Mouse (Mus musculus) thymus, adult 2 months (tissue): ENCODE results near the gene Nup210l. TPM values are rescaled to one million over a fixed set of nuclear protein-coding genes. Genes with fewer than 3 reads are reported as not detected.

Experiments used
- DNase-seq: peaks from one replicate; pipeline ENCODE4 v3.0.0; 2021
- H3K27ac ChIP-seq: fragments of 200-500 bp; 2 replicates; pipeline ENCODE4 v1.5.1; 2012; ENCODE audit warnings: low read length, control low read depth; ENCODE audit not compliant: control insufficient read depth, insufficient read depth
- H3K27me3 ChIP-seq: fragments of 200-500 bp; 2 replicates; pipeline ENCODE4 v1.6.1; 2012; ENCODE audit warnings: mild to moderate bottlenecking, low read length, moderate library complexity, mixed read lengths; ENCODE audit not compliant: control insufficient read depth, insufficient read depth
- H3K36me3 ChIP-seq: fragments of 200-500 bp; 2 replicates; pipeline ENCODE4 v1.6.1; 2012; ENCODE audit warnings: mild to moderate bottlenecking, low read length, moderate library complexity; ENCODE audit not compliant: control insufficient read depth, insufficient read depth
- H3K4me1 ChIP-seq: fragments of 200-500 bp; replicated peaks from 2 replicates; pipeline ENCODE4 v1.6.1; 2012; ENCODE audit warnings: low read length; ENCODE audit not compliant: control insufficient read depth, insufficient read depth
- H3K4me3 ChIP-seq: fragments of 200-500 bp; 2 replicates; pipeline ENCODE4 v1.5.1; 2012; ENCODE audit warnings: mild to moderate bottlenecking, low read length, control low read depth, moderate library complexity; ENCODE audit not compliant: control insufficient read depth, insufficient read depth
- CTCF ChIP-seq: fragments of 200-500 bp; IDR thresholded peaks from 2 replicates; pipeline ENCODE4 v1.5.1; 2012; ENCODE audit warnings: mild to moderate bottlenecking, control low read depth, low read length, moderate library complexity, borderline replicate concordance; ENCODE audit not compliant: control insufficient read depth, poor library complexity, insufficient read depth; ENCODE audit errors: extremely low read depth
- POLR2A ChIP-seq: fragments of 200-500 bp; IDR thresholded peaks from 2 replicates; pipeline ENCODE4 v1.6.1; 2012; ENCODE audit warnings: mild to moderate bottlenecking, low read length, control low read depth, moderate library complexity; ENCODE audit not compliant: control insufficient read depth, poor library complexity, insufficient read depth; ENCODE audit errors: extremely low read depth
- WGBS: fragments of 180-500 bp; shearing (Covaris S2); methylation state at CpG from one replicate; pipeline ENCODE4 v1.1.7; 2018; 5-methylcytosine and 5-hydroxymethylcytosine counted together
- polyA plus RNA-seq: library from polyadenylated mRNA; depleted of rRNA; stranded (reverse); fragments of >200 nt; gene quantifications from 2 replicates; pipeline ENCODE4 v1.2.3, GENCODE M21; 2012

Nup210l gene
- polyA plus RNA-seq, 1 experiment, result 1.5 TPM

GRCm38 (mm10) chr3:90090892-90091291 is 13.0 kb upstream of the Nup210l start:
- H3K27ac ChIP-seq, result no peak overlapping the region
- H3K4me1 ChIP-seq, result no peaks in the 10 kb centered on the region
- no peak for TF ChIP-seq POLR2A
- TF ChIP-seq CTCF, result no peak
- H3K36me3 ChIP-seq, result peaks cover 89% of the 10 kb centered on the region
- no peak for DNase-seq
- no peaks in the 10 kb centered on the region for H3K27me3 ChIP-seq
- no peak overlapping the region for H3K4me3 ChIP-seq
- 92% methylated on average over 6 of the region's 6 CpGs for WGBS

DNA sequence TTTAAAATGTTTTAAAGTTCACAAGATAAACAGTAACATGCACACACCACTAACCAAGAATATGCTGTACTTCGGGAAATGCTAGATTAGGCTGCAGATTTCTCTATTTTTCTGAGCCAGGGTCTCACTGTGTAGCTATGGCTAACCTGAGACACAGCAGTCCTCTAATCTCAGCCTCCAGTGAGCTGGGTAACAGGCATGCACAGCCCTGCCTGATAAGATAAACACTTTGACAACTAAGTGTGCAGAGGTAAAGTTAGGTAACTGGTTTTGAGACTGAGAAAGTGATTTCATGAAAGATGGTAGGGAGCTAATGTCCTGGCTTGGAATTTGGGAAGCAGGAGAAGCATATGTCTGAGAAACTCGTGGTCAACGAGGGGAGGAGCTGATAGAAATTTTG is 9.5 kb upstream of the Nup210l start:
- WGBS, result 94% methylated on average over 3 of the region's 3 CpGs
- H3K27ac ChIP-seq, result no peak overlapping the region
- no peaks in the 10 kb centered on the region for H3K4me1 ChIP-seq
- TF ChIP-seq CTCF (no peak), POLR2A (no peak)
- no peaks in the 10 kb centered on the region for H3K27me3 ChIP-seq
- no peak for DNase-seq
- H3K36me3 ChIP-seq, result peaks cover 79% of the 10 kb centered on the region
- no peak overlapping the region for H3K4me3 ChIP-seq

GRCm38 (mm10) chr3:90097928-90098327 is 6.0 kb upstream of the Nup210l start:
- TF ChIP-seq CTCF, result no peak
- no peak for TF ChIP-seq POLR2A
- H3K4me3 ChIP-seq, result no peak overlapping the region
- H3K27ac ChIP-seq, result no peak overlapping the region
- 92% methylated on average over 5 of the region's 5 CpGs for WGBS
- H3K4me1 ChIP-seq, result no peaks in the 10 kb centered on the region
- DNase-seq, result no peak
- H3K27me3 ChIP-seq, result no peaks in the 10 kb centered on the region
- H3K36me3 ChIP-seq, result peaks cover 57% of the 10 kb centered on the region

DNA sequence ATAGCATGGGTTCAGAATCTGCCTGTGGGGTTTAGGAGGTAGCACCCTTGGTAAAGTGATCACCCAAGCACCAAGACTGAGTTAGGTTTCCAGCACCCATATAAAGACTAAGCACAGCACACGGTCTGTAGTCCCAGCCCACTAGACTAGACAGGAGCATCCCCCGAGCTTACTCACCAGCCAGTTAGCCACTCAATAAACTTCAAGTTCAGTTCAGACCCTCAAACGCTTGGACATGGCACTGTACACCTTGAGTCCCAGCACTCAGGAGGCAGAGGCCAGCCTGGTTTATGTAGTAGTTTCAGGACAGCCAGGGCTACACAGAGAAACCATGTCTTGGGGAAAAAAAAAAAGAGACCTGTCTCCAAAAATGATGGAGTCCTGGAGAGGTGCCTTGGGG is 2.9 kb upstream of the Nup210l start:
- Histone ChIP-seq H3K4me3 (no peak overlapping the region), H3K27me3 (no peaks in the 10 kb centered on the region), H3K27ac (no peak overlapping the region), H3K36me3 (peaks cover 31% of the 10 kb centered on the region), H3K4me1 (no peaks in the 10 kb centered on the region)
- TF ChIP-seq CTCF (no peak), POLR2A (no peak)
- no peak for DNase-seq
- 95% methylated on average over 3 of the region's 3 CpGs for WGBS

- H3K4me1 ChIP-seq, result no peaks in the 10 kb centered on the region
- 70% methylated on average over 2 of the region's 2 CpGs for WGBS
- TF ChIP-seq POLR2A (no peak), CTCF (no peak)
- H3K27me3 ChIP-seq, result no peaks in the 10 kb centered on the region
- no peak overlapping the region for H3K4me3 ChIP-seq
- DNase-seq, result no peak
- peaks cover 31% of the 10 kb centered on the region for H3K36me3 ChIP-seq
- no peak overlapping the region for H3K27ac ChIP-seq
Observed at GRCm38 (mm10) chr3:90101673-90102072, 2.3 kb upstream of the Nup210l start.

- Histone ChIP-seq H3K27me3 (no peaks in the 10 kb centered on the region), H3K4me1 (no peaks in the 10 kb centered on the region), H3K36me3 (peaks cover 31% of the 10 kb centered on the region), H3K27ac (no peak overlapping the region), H3K4me3 (no peak overlapping the region)
- DNase-seq, result no peak
- TF ChIP-seq POLR2A (no peak), CTCF (no peak)
- 98% methylated on average over 2 of the region's 2 CpGs for WGBS
Observed at GRCm38 (mm10) chr3:90102239-90102638, 1.7 kb upstream of the Nup210l start.

GRCm38 (mm10) chr3:90103176-90103575 is 756 bp upstream of the Nup210l start:
- Histone ChIP-seq H3K36me3 (peaks cover 24% of the 10 kb centered on the region), H3K4me1 (no peaks in the 10 kb centered on the region), H3K4me3 (no peak overlapping the region), H3K27ac (no peak overlapping the region), H3K27me3 (no peaks in the 10 kb centered on the region)
- no peak for TF ChIP-seq CTCF
- no peak for TF ChIP-seq POLR2A
- 95% methylated on average over 2 of the region's 2 CpGs for WGBS
- DNase-seq, result no peak
